Mouse (Mus musculus) embryonic facial prominence, embryonic 15.5 days (tissue): ENCODE results near the gene Olfm4. TPM values are rescaled to one million over a fixed set of nuclear protein-coding genes. Genes with fewer than 3 reads are reported as not detected.

Source experiments
- ATAC-seq: fragments of 200-750 bp; cut with Nextera tagmentation; 2 replicates; pipeline ENCODE4 v1.8.0; 2017; ENCODE audit warnings: low read depth, moderate TSS enrichment; ENCODE audit not compliant: insufficient number of reproducible peaks, low FRiP score, low TSS enrichment
- H3K27ac ChIP-seq: fragments of 300-500 bp; sonication (generic); replicated peaks from 2 replicates; pipeline ENCODE4 v1.5.1; 2015; ENCODE audit warnings: mild to moderate bottlenecking, inconsistent platforms
- H3K27me3 ChIP-seq: fragments of 300-500 bp; sonication (generic); 2 replicates; pipeline ENCODE4 v1.6.1; 2015; ENCODE audit warnings: inconsistent platforms
- H3K36me3 ChIP-seq: fragments of 300-500 bp; sonication (generic); 2 replicates; pipeline ENCODE4 v1.6.1; 2015; ENCODE audit warnings: mild to moderate bottlenecking, inconsistent platforms
- H3K4me1 ChIP-seq: fragments of 300-500 bp; sonication (generic); 2 replicates; pipeline ENCODE4 v1.6.1; 2015; ENCODE audit warnings: inconsistent platforms
- H3K4me2 ChIP-seq: fragments of 300-500 bp; sonication (generic); replicated peaks from 2 replicates; pipeline ENCODE4 v1.6.1; 2015; ENCODE audit warnings: mild to moderate bottlenecking, inconsistent platforms
- H3K4me3 ChIP-seq: fragments of 300-500 bp; sonication (generic); replicated peaks from 2 replicates; pipeline ENCODE4 v1.5.1; 2015; ENCODE audit warnings: mild to moderate bottlenecking, inconsistent platforms
- H3K9ac ChIP-seq: fragments of 300-500 bp; sonication (generic); 2 replicates; pipeline ENCODE4 v1.6.1; 2015; ENCODE audit warnings: inconsistent platforms
- H3K9me3 ChIP-seq: fragments of 300-500 bp; sonication (generic); replicated peaks from 2 replicates; pipeline ENCODE4 v1.6.1; 2016; ENCODE audit warnings: inconsistent platforms
- WGBS: fragments of 180-500 bp; shearing (Covaris S2); methylation state at CpG from one replicate; pipeline ENCODE4 v1.1.7; 2015; 5-methylcytosine and 5-hydroxymethylcytosine counted together
- polyA plus RNA-seq: library from polyadenylated mRNA; unstranded; fragments of >200 nt; fragmentation: Nextera tagmentation; extraction: Ambion mirVana; gene quantifications from 2 replicates; pipeline ENCODE4 v1.2.1, GENCODE M21; 2015

The Olfm4 gene
- polyA plus RNA-seq, result 1.0 and 1.2 TPM in 2 replicates

DNA sequence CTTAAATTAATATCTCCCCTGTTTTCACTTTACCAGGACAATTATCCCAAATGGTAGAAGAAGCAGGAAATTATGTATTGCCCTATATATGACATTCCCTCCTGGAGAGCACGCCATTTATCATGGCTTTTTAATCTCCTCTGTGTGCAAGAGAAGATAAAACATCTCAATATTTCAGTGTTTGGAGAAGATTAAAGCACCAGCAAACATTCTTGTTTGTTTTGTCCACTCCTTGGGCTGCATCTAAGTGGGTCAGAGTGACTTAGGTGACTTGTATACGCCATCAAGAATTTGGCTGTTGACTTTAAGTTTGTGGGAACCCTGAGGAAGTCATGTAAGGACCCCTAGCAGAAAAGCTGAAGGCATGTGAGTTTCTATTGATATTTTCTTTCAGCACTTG is at the start of gene Olfm4:
TSS of gene Olfm4 (plus strand) at position 301 of the 400 bp plus-strand sequence.
- no peak within 1 kb of the TSS for H3K9ac ChIP-seq
- 72% methylated on average over 2 of the region's 2 CpGs for WGBS
- no peaks in the 10 kb centered on the region for H3K27me3 ChIP-seq
- no peak within 1 kb of the TSS for H3K4me3 ChIP-seq
- H3K9me3 ChIP-seq, result no peaks in the 10 kb centered on the region
- no peaks in the 10 kb centered on the region for H3K36me3 ChIP-seq
- no peak for ATAC-seq
- no peak within 1 kb of the TSS for H3K27ac ChIP-seq
- no peaks in the 10 kb centered on the region for H3K4me1 ChIP-seq
- H3K4me2 ChIP-seq, result no peak within 1 kb of the TSS

DNA sequence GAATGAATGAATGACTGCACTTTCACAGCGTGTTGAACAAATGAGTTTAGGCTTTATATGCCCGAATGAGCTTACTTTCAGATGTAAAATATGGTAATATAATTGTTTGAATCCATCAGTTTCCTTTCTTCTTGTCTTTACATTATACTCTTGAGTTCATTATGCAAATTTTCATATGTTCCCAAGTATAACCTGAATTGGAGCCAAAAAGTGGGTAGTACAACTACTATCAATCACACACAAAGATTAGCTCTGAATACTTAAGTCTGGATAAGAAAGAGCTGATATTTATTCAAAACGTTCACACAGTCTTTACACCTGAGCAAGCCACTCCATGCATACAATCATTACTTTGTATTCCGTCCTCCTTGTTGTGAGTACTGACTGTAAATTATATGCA is 49.5 kb upstream of the Olfm4 start:
- no peaks in the 10 kb centered on the region for H3K4me1 ChIP-seq
- WGBS, result 59% methylated on average over 4 of the region's 4 CpGs
- ATAC-seq, result no peak

DNA sequence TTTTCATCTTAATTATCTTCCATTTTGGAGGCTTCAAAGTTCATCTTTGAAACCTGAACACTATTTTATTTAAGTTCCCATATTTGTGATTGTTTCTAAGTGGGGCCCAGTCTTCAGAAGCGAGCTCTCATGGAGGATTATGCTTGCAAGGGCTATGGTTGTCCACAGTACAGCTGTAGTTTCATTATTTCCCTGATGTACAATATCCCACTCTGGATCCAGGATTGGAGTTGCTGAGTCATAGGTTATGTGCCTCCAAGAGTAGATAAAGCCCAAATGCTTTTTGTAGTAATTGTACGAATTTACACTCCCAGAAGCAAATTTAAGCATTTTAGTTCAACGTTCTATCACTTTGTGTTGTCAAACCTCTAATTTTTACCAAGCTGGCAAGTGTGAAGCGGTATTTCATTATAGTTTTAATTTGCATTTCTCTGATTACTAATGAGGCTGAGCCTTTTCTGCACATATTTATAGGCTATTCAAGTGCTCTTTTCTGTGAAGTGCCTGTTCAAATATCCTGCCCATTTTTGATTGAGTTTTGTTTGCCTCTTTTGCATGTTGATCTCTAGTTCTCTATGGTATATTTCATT is 46.9 kb upstream of the Olfm4 start:
- H3K9me3 ChIP-seq, result no peaks in the 10 kb centered on the region
- H3K4me2 ChIP-seq, result no peak overlapping the region
- H3K27me3 ChIP-seq, result no peaks in the 10 kb centered on the region
- H3K4me3 ChIP-seq, result no peak overlapping the region
- H3K36me3 ChIP-seq, result no peaks in the 10 kb centered on the region
- H3K9ac ChIP-seq, result no peak overlapping the region
- ATAC-seq, result no peak
- no peaks in the 10 kb centered on the region for H3K4me1 ChIP-seq
- H3K27ac ChIP-seq, result no peak overlapping the region
- WGBS, result 89% methylated on average over 4 of the region's 4 CpGs

More for the DNA sequence above, 49.5 kb upstream of the Olfm4 start:
- no peak overlapping the region for H3K27ac ChIP-seq
- H3K9me3 ChIP-seq, result no peaks in the 10 kb centered on the region
- H3K27me3 ChIP-seq, result no peaks in the 10 kb centered on the region
- no peak overlapping the region for H3K9ac ChIP-seq
- no peaks in the 10 kb centered on the region for H3K36me3 ChIP-seq
- H3K4me3 ChIP-seq, result no peak overlapping the region
- no peak overlapping the region for H3K4me2 ChIP-seq

DNA sequence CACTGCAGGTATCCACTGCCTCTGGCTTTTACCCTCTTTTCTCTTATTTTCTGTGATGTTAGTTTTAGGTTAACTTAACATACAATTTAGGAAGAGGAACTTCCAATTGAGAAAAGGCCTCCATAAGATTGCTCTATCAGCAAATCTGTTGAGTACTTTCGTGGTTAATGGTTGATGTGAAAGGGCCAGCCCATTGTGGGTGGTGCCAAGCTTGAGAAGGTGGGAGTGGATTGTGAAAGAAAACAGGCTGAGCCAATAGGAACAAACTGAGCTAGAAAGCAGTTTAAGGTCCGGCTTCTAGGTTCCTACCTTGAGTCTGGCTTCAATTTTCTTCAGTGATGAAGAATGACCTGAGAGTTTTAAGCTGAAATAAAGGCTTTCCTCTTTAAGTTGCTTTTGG is 38.0 kb upstream of the Olfm4 start:
- no peak overlapping the region for H3K27ac ChIP-seq
- H3K4me1 ChIP-seq, result no peaks in the 10 kb centered on the region
- no peaks in the 10 kb centered on the region for H3K27me3 ChIP-seq
- H3K4me3 ChIP-seq, result no peak overlapping the region
- no peaks in the 10 kb centered on the region for H3K9me3 ChIP-seq
- no peak overlapping the region for H3K4me2 ChIP-seq
- H3K36me3 ChIP-seq, result no peaks in the 10 kb centered on the region
- WGBS, result 55% methylated on average over 2 of the region's 2 CpGs
- no peak for ATAC-seq
- H3K9ac ChIP-seq, result no peak overlapping the region

DNA sequence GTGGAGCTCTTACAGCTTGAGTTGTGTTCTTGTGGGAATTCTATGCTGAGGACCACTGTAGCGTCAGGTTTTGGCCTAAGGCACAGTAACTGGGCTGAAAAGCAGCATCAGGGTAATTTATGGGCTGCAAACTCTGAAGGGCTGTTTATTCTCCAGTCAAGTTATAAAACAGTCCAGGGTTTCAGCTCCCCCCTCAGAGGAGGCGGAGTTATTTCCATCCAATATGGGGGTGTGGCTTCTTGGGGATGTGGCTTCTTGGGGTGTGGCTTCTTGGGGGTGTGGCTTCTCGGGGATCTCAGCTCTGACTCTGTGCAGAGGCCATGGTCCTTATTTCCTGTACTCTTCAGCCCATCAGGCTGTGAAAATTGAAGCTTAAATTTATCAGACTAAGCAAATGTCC is 28.2 kb upstream of the Olfm4 start:
- H3K27ac ChIP-seq, result no peak overlapping the region
- no peak for ATAC-seq
- no peak overlapping the region for H3K9ac ChIP-seq
- no peaks in the 10 kb centered on the region for H3K27me3 ChIP-seq
- H3K36me3 ChIP-seq, result no peaks in the 10 kb centered on the region
- no peak overlapping the region for H3K4me3 ChIP-seq
- peaks cover 2% of the 10 kb centered on the region; the same call in 1 of the 2 replicates for H3K4me1 ChIP-seq
- WGBS, result 67% methylated on average over 3 of the region's 3 CpGs
- H3K4me2 ChIP-seq, result no peak overlapping the region
- H3K9me3 ChIP-seq, result no peaks in the 10 kb centered on the region

DNA sequence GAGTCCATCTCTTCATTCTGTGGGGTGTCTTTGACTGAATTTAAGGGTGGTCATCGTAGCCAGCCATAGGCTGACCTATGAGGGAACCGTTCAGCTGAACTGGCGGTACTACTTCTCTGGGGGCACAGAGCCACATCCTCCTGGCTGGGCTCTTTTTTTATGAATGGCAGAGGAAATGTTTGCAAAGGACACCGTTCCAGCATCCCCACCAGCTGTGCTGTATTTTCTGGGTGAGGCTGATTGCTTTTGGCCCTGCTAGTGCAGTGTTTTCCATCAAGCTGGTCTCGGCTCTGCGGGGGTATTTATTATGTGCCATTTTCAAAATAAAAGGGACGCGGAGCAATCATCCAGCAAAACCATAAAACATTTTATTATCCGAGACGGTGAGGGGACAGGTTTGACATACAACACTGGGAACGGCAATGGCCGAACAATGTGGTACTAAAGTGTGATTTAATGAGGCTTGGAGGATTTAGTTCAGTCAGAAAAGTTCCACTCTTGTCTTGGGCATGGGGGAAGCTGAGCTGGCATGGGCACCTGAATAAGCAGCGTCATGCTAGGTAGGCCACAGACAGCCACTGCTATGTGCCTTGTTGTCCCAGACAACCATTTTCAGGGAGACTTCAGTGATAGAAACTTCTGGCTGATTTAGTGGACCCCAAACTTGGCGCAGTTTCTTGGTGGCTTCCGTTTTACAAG is 25.9 kb upstream of the Olfm4 start:
- no peaks in the 10 kb centered on the region for H3K27me3 ChIP-seq
- no peak overlapping the region for H3K27ac ChIP-seq
- 81% methylated on average over 15 of the region's 15 CpGs for WGBS
- H3K9ac ChIP-seq, result no peak overlapping the region
- H3K4me1 ChIP-seq, result peaks cover 4% of the 10 kb centered on the region; the same call in 1 of the 2 replicates
- no peak overlapping the region for H3K4me3 ChIP-seq
- no peak overlapping the region for H3K4me2 ChIP-seq
- ATAC-seq, result no peak
- no peaks in the 10 kb centered on the region for H3K36me3 ChIP-seq
- no peaks in the 10 kb centered on the region for H3K9me3 ChIP-seq

DNA sequence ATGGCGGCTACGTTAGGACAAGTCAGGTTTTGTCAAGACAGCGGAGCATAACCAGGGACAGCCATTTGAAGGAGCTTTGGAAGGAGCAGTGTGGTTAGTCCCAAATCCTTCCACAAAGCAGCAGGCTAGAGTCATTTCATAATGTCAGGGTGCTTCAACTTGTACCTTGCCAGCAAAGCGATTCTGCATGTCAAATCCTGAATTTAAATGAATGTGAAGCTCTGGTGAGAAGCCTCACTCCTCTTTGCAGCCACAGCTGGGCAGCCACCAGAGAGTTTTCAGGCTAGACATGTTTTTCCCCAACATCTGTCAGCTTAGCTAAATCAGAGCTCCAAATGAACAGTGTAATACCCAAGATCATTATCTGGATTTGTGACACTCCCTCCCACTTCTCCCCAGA is 22.7 kb upstream of the Olfm4 start:
- Histone ChIP-seq H3K36me3 (no peaks in the 10 kb centered on the region), H3K4me3 (no peak overlapping the region), H3K4me1 (peaks cover 4% of the 10 kb centered on the region; the same call in 1 of the 2 replicates), H3K4me2 (no peak overlapping the region), H3K9ac (no peak overlapping the region), H3K9me3 (no peaks in the 10 kb centered on the region), H3K27ac (no peak overlapping the region), H3K27me3 (no peaks in the 10 kb centered on the region)
- ATAC-seq, result no peak
- WGBS, result 40% methylated on average over 4 of the region's 4 CpGs

DNA sequence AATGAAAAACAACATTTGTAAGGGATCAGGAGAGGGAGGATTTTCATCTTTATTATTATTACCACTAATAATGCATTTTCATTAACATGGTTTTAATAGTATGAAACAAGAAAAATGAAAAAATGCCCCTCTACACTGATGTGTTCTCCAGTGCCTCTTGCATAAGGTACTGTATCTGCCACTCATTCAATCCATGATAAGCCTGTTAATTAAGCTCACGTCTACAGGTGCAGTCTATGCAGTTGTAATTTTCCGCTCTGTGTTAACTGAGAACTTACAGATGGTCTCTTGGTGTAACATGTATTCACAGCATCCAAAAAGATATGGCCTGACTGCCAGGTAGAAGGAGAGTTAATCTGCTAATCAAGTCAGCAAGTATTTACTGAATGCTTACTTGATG is 22.3 kb upstream of the Olfm4 start:
- 0 out of 2 replicates have a peak, but pooled peaks have one; percentile 47 for ATAC-seq
- WGBS, result 52% methylated on average over 2 of the region's 2 CpGs

DNA sequence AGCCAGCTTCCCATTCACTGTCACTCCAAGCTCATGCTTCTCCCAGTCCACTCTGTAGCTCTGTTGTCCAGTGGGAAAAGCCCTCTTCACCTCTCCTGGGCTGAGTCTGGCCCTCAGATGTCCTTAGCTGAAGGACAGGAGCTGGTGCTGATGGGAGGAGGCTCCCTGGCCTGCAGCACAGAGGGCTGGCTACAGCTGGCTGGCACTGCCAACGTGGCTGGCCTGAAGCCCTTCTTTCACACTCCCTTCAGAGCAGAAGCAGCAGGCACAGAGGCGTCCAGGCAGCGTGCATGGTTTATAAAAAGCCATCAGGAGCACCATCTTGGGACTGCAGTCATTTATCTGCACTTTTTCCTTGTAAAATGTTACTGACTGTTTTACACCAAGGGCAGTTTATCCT is 13.7 kb upstream of the Olfm4 start:
- ATAC-seq, result no peak
- H3K36me3 ChIP-seq, result no peaks in the 10 kb centered on the region
- H3K4me1 ChIP-seq, result no peaks in the 10 kb centered on the region
- no peak overlapping the region for H3K9ac ChIP-seq
- H3K4me2 ChIP-seq, result no peak overlapping the region
- WGBS, result 62% methylated on average over 3 of the region's 3 CpGs
- H3K9me3 ChIP-seq, result no peaks in the 10 kb centered on the region
- no peaks in the 10 kb centered on the region for H3K27me3 ChIP-seq
- no peak overlapping the region for H3K4me3 ChIP-seq
- H3K27ac ChIP-seq, result no peak overlapping the region

More for the DNA sequence above, 22.3 kb upstream of the Olfm4 start:
- Histone ChIP-seq H3K4me1 (peaks cover 4% of the 10 kb centered on the region; the same call in 1 of the 2 replicates), H3K4me2 (no peak overlapping the region), H3K4me3 (no peak overlapping the region), H3K9ac (no peak overlapping the region), H3K36me3 (no peaks in the 10 kb centered on the region), H3K27me3 (no peaks in the 10 kb centered on the region), H3K9me3 (no peaks in the 10 kb centered on the region), H3K27ac (no peak overlapping the region)

DNA sequence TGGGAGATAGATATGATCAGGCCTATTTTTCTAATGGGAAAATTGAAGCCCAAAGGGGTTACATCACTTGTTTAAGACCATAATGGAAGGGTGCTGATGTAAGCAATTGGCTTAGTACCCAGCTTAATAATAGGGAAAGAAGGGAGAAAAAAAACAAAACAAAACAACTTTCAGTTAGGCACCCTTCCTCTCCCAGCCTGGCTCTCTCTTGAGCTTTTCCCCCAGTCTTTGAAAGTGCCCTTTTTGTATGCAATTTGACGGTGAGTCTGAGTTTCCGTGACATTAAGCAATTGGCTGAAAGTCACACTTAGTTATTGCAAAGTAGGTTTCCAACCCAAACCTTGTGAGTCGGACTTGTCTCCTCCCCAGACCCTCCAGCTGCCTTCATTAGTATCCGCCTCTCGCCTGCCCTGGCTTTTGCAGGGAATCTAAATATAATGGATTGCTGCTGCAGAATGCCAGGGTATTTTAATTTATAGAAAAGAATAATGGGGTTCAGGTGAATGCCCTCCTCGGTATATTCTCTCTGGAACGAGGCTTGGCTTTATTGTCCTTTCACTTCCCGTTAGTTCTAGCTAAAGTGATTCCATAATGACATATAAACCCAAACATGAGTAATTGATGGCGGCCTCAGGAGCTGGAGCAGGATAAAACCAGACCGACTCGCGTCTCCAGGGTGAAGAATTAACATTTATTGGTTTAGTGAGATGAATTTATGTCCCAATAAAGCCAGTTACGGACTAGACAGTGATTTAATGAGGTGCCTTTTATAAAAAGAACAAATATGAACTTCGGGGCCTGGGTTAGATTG is 12.7 kb upstream of the Olfm4 start:
- Histone ChIP-seq H3K4me3 (no peak overlapping the region), H3K9ac (no peak overlapping the region), H3K27me3 (no peaks in the 10 kb centered on the region), H3K9me3 (no peaks in the 10 kb centered on the region), H3K36me3 (no peaks in the 10 kb centered on the region), H3K4me1 (no peaks in the 10 kb centered on the region), H3K4me2 (no peak overlapping the region), H3K27ac (no peak overlapping the region)
- 64% methylated on average over 14 of the region's 14 CpGs for WGBS
- no peak for ATAC-seq

DNA sequence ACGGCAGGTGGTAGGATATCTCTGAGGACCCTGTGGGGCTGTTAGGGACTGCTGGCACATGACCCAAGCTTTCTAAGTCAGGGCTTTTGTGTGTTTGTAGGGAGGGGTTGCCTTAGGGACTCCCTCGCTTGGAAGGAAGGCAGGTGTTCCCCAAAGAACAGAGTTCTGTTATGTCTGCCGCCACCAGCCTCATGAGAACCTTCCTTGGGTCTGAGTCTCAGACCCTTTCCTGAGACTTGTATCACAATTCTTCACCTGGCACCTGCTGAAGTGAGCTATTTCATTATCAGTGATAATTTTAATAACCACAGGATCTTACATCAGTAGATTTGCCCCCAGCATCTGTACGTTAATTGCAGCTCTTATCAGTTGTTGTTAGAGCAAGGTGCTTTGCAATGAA is 2.4 kb upstream of the Olfm4 start:
- no peak overlapping the region for H3K9ac ChIP-seq
- WGBS, result 86% methylated on average over 4 of the region's 4 CpGs
- ATAC-seq, result no peak
- H3K27me3 ChIP-seq, result no peaks in the 10 kb centered on the region
- no peak overlapping the region for H3K4me3 ChIP-seq
- H3K27ac ChIP-seq, result no peak overlapping the region
- no peaks in the 10 kb centered on the region for H3K36me3 ChIP-seq
- no peak overlapping the region for H3K4me2 ChIP-seq
- no peaks in the 10 kb centered on the region for H3K4me1 ChIP-seq
- no peaks in the 10 kb centered on the region for H3K9me3 ChIP-seq
